19 mouse cellular contexts compared by ENCODE assay signal in the genomic region with DNA sequence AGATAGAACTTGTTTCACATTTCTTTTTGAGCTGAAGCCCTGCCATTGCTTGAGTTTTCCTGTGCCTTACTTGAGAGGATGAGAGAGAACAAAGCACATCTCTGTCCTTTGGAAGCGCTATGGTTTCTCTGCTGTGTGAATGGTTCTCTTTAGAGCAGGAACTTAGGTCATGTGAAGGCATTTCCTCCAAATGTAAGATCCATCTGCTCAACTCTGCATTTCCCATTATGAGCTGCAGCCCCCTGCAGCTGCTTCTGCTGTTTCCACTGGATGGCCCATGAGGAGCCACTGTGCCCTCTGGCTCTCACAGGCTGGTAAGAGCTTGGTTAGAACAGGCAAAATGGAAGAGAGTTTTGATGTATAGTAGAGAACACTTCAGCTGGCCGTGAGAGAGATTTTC.
DNase-seq lines count a peak whose midpoint lies in the region; ATAC-seq and TF ChIP-seq lines count a peak whose summit lies in the region.
"Had no signal": no experiment of that assay in that cellular context is flagged by ENCODE, and none has a peak within 500 bp of the region (broad histone marks: within the 10 kb centered on the region; RNA-seq: fewer than 3 reads in every experiment).

No protein-coding gene starts in this region.

- no peak for TF ChIP-seq POLR2A in limb, embryonic 14.5 days (IDR thresholded peaks at IDR 0.05; ENCODE audit: borderline replicate concordance, extremely low read depth, insufficient read depth, insufficient read length)

- H3K4me1 ChIP-seq in limb, embryonic 14.5 days (ENCODE audit: control insufficient read depth, insufficient read depth, low read length) = no peaks in the 10 kb centered on the region
- H3K4me1 ChIP-seq in limb, embryonic 10.5 days = no peaks in the 10 kb centered on the region
- no peaks in the 10 kb centered on the region for H3K4me1 ChIP-seq in intestine, embryonic 15.5 days (replicated peaks)
- H3K4me1 ChIP-seq: embryonic facial prominence, embryonic 15.5 days; forebrain, embryonic 12.5 days; limb, embryonic 12.5 days; midbrain, embryonic 13.5 days; neural tube, embryonic 12.5 days had no signal

- peak; percentile 47; the same call in 1 of the 2 replicates for ATAC-seq in limb, embryonic 14.5 days (ENCODE audit: low FRiP score, low read depth)
- ATAC-seq in intestine, embryonic 15.5 days = no peak
- ATAC-seq: activated CD4-positive, CD25-positive, alpha-beta regulatory T cell, adult 4 months; midbrain, embryonic 13.5 days had no signal

- H3K27me3 ChIP-seq in limb, embryonic 14.5 days (ENCODE audit: control insufficient read depth, insufficient read depth, low read length) = no peaks in the 10 kb centered on the region
- no peaks in the 10 kb centered on the region for H3K27me3 ChIP-seq in limb, embryonic 10.5 days (ENCODE audit: low read depth, poor library complexity, severe bottlenecking)
- H3K27me3 ChIP-seq in intestine, embryonic 15.5 days (replicated peaks) = no peaks in the 10 kb centered on the region
- H3K27me3 ChIP-seq: CH12.LX; embryonic facial prominence, embryonic 15.5 days; forebrain, embryonic 12.5 days; limb, embryonic 12.5 days; midbrain, embryonic 13.5 days; neural tube, embryonic 12.5 days had no signal

- H3K4me2 ChIP-seq in limb, embryonic 14.5 days (replicated peaks; ENCODE audit: low read depth, low read length, severe bottlenecking) = no peak overlapping the region
- no peak overlapping the region for H3K4me2 ChIP-seq in intestine, embryonic 15.5 days (replicated peaks)
- H3K4me2 ChIP-seq: embryonic facial prominence, embryonic 15.5 days; forebrain, embryonic 12.5 days; limb, embryonic 12.5 days; midbrain, embryonic 13.5 days; neural tube, embryonic 12.5 days had no signal

- 71% methylated on average over 2 of the region's 2 CpGs for WGBS in limb, embryonic 14.5 days
- 70% methylated on average over 2 of the region's 2 CpGs for WGBS in limb, embryonic 10.5 days
- WGBS in intestine, embryonic 15.5 days = 77% methylated on average over 2 of the region's 2 CpGs

- DNase-seq in embryo, embryonic 10 days (ENCODE audit: low spot score) = peak; percentile 36
- DNase-seq in embryo, embryonic 9.5 days (ENCODE audit: extremely low spot score) = no peak
- DNase-seq in limb, embryonic 14.5 days (ENCODE audit: low spot score) = no peak
- DNase-seq in limb, embryonic 10.5 days (ENCODE audit: low spot score) = no peak
- peak; percentile 25 to 65 for DNase-seq in heart, adult 9 months (ENCODE audit: low spot score in 2 of 2)
- peak; percentile 41 for DNase-seq in mesoderm, embryonic 11.5 days (ENCODE audit: low read depth, low spot score)
- DNase-seq in lung, postnatal 4 days = no peak
- DNase-seq: cerebellum, postnatal 10 days; kidney, postnatal 14 days; layer of hippocampus, postnatal 36 days; thymus, postnatal 36 days had no signal

- no peak overlapping the region for H3K27ac ChIP-seq in limb, embryonic 14.5 days (replicated peaks; ENCODE audit: low read depth, low read length)
- H3K27ac ChIP-seq in limb, embryonic 10.5 days = no peak overlapping the region
- no peak overlapping the region for H3K27ac ChIP-seq in intestine, embryonic 15.5 days
- H3K27ac ChIP-seq: embryonic facial prominence, embryonic 15.5 days; forebrain, embryonic 12.5 days; limb, embryonic 12.5 days; midbrain, embryonic 13.5 days; neural tube, embryonic 12.5 days had no signal

- no peaks in the 10 kb centered on the region for H3K9me3 ChIP-seq in limb, embryonic 14.5 days (ENCODE audit: control insufficient read depth, low read length)
- no peaks in the 10 kb centered on the region for H3K9me3 ChIP-seq in limb, embryonic 10.5 days (replicated peaks)
- H3K9me3 ChIP-seq in intestine, embryonic 15.5 days = no peaks in the 10 kb centered on the region
- H3K9me3 ChIP-seq: embryonic facial prominence, embryonic 15.5 days; forebrain, embryonic 12.5 days; limb, embryonic 12.5 days; midbrain, embryonic 13.5 days; neural tube, embryonic 12.5 days had no signal

- no peak overlapping the region for H3K4me3 ChIP-seq in limb, embryonic 14.5 days (replicated peaks; ENCODE audit: low read length)
- H3K4me3 ChIP-seq in limb, embryonic 10.5 days = no peak overlapping the region
- H3K4me3 ChIP-seq in intestine, embryonic 15.5 days (replicated peaks) = no peak overlapping the region
- H3K4me3 ChIP-seq: embryonic facial prominence, embryonic 15.5 days; forebrain, embryonic 12.5 days; limb, embryonic 12.5 days; midbrain, embryonic 13.5 days; neural tube, embryonic 12.5 days had no signal

- H3K9ac ChIP-seq in limb, embryonic 14.5 days (ENCODE audit: low read depth, low read length, severe bottlenecking) = no peak overlapping the region
- H3K9ac ChIP-seq in intestine, embryonic 15.5 days = no peak overlapping the region
- H3K9ac ChIP-seq: embryonic facial prominence, embryonic 15.5 days; forebrain, embryonic 12.5 days; limb, embryonic 12.5 days; midbrain, embryonic 13.5 days; neural tube, embryonic 12.5 days had no signal

- no peaks in the 10 kb centered on the region for H3K36me3 ChIP-seq in limb, embryonic 14.5 days (ENCODE audit: control insufficient read depth, insufficient read depth, low read length)
- H3K36me3 ChIP-seq in limb, embryonic 10.5 days = no peaks in the 10 kb centered on the region
- H3K36me3 ChIP-seq in intestine, embryonic 15.5 days = no peaks in the 10 kb centered on the region
- H3K36me3 ChIP-seq: embryonic facial prominence, embryonic 15.5 days; forebrain, embryonic 12.5 days; limb, embryonic 12.5 days; midbrain, embryonic 13.5 days; neural tube, embryonic 12.5 days had no signal

Comparison
In these comparisons a context has a peak if more than half of its experiments do, and no peak if none do; other contexts are left out.
1. DNase-seq: peak in embryo, embryonic 10 days (single experiment), heart, adult 9 months (2 of 2) and mesoderm, embryonic 11.5 days (single experiment); none in embryo, embryonic 9.5 days (single experiment), limb, embryonic 14.5 days (single experiment), limb, embryonic 10.5 days (single experiment) and lung, postnatal 4 days (0 of 2).